Mouse (Mus musculus) gastrocnemius, adult 8-10 months (tissue): ENCODE measurements around the gene Nup98. TPM values are rescaled to one million over a fixed set of nuclear protein-coding genes. Genes with fewer than 3 reads are reported as not detected.

Experiments
- DNase-seq, 2 experiments: peaks; one replicate each; pipeline ENCODE4 v3.0.0; 2022; ENCODE audit warnings: low spot score in 2 of 2
- total RNA-seq, 4 experiments: library from RNA; stranded (reverse); gene quantifications; 2 replicates each; pipeline ENCODE4 v1.2.4; 2022

Gene Nup98
- total RNA-seq, 4 experiments from 2014 or later, result 22.1 to 29.8 (median 24.3) TPM

DNA sequence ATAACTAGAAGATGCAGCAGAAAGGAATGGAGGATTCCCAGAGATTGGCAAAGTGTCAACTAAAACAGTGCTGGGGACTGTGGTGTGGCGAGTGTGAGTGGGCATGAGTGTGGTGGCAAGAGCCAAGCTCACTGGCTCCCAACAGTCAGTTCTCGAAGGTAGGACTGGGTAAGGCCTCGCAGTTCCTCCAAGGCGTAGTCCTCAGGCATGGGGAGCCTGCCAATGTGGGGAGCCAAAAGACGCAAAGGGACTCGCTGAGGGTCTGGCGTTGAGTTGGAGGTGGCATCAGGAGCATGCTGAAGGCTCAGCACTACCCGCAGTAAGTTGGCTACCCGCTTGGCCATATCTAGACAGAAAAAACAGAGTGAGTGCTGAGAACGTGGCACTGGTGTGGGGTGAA lies 89.7 kb downstream of the Nup98 start:
- DNase-seq, result no peak

GRCm38 (mm10) chr7:102117382-102117781 lies 92.6 kb downstream of the Nup98 start:
- DNase-seq, result no peak

- DNase-seq, result no peak
Measured at GRCm38 (mm10) chr7:102116579-102117331, 93.2 kb downstream of the Nup98 start, which contains the start of gene Chrna10. Gene Chrna10 (minus strand): TSS chr7:102116828.

DNA sequence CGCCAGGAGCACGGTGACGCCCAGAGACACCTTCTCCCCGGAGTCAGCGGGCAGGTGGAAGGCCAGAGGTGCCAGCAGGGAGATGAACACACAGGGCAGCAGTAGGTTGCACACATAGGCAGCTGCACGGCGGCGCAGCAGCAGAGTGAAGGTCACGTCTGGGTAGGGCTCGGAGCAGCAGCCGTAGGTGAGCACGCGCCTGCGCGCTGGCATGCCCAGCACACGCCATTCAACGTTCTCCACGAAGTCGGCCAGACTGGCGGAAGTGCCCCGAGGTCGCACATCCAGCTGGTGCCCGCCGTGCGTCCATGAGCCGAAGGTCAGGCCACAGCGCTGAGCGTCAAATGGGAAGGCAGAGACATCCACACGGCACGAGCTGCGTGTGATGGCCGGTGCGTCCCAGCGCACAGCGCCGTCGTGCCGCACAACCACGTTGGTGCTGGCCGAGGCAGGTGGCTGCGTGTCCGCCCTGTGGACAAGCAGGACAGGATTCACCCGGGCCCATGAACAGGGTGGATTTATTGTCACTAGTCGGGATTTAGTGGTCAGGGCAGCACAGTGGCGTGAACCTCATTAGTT lies 96.7 kb downstream of the Nup98 start:
- DNase-seq, result no peak

- DNase-seq, result no peak
Measured at GRCm38 (mm10) chr7:102109746-102110145, 100.2 kb downstream of the Nup98 start.

- DNase-seq, result no peak
Measured at GRCm38 (mm10) chr7:102109171-102109570, 100.8 kb downstream of the Nup98 start, which contains the start of gene Art5. Gene Art5 (minus strand): TSS chr7:102109489.

GRCm38 (mm10) chr7:102108206-102108605 lies 101.8 kb downstream of the Nup98 start:
- DNase-seq, result peak in 1 of 2 experiments; percentile 43

- no peak for DNase-seq
Measured at GRCm38 (mm10) chr7:102106700-102107141, 103.3 kb downstream of the Nup98 start.

DNA sequence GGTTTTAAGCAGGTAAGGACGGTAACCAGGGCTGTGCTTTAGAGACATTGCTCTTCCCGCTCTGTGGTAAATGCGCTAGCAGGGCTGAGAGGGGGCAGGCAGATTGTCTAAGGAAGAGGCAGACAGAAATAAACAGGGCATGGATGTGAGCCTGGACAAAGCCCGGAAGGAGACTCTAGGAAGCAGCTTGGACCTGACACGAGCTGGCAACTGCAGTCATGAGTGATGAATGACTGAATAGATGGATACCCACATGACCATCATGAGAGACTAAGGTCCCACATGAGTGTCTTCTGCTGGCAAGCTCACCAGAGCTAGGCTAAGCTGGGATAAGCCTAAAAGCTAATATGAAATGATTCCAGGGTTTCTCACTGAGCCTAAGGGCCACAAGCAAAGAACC lies 105.8 kb downstream of the Nup98 start:
- DNase-seq, result no peak

GRCm38 (mm10) chr7:102103555-102103954 lies 106.4 kb downstream of the Nup98 start:
- DNase-seq, result no peak

DNA sequence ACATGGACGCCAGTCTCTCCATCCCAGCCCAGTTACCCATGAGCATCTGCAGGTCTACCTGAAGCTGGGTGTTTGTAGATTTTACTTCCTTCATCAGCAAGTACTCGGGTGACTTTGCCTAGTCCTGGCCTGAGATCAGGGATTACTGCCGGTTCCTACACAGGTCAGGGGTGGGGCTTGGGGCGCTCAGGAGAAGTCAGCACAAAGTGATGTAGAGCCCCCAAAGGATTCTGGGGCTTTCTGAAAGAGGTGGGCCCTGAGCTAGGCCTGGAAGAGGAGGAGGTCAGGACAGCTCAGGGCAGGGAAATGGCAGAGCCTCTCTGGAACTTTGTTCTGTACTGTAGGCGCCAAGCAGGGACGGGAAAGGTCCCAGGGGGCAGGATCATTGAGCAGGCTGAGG lies 107.3 kb downstream of the Nup98 start:
- no peak for DNase-seq

GRCm38 (mm10) chr7:102102241-102102640 lies 107.7 kb downstream of the Nup98 start:
- no peak for DNase-seq

GRCm38 (mm10) chr7:102101487-102101886 lies 108.5 kb downstream of the Nup98 start, which contains the start of gene Art1:
Gene Art1 (plus strand): TSS chr7:102101743.
- DNase-seq, result peak in 1 of 2 experiments; percentile 64

DNA sequence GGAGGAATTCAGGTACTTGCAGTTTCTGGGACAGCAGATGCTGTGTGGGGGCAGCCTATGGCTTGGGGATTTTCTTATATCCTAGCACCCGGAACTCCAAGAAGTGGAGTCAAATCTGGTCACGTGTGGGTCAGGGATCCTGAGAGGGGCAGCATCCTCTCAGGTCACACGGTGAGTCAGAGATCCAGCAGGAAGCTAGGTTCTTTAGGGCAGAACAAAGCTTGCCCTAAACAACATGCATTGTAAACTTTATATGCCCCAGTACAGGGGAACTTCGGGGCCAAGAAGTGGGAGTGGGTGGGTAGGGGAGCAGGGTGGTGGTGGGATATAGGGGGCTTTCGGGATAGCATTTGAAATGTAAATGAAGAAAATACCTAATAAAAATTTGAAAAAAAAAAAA lies 109.1 kb downstream of the Nup98 start:
- no peak for DNase-seq

DNA sequence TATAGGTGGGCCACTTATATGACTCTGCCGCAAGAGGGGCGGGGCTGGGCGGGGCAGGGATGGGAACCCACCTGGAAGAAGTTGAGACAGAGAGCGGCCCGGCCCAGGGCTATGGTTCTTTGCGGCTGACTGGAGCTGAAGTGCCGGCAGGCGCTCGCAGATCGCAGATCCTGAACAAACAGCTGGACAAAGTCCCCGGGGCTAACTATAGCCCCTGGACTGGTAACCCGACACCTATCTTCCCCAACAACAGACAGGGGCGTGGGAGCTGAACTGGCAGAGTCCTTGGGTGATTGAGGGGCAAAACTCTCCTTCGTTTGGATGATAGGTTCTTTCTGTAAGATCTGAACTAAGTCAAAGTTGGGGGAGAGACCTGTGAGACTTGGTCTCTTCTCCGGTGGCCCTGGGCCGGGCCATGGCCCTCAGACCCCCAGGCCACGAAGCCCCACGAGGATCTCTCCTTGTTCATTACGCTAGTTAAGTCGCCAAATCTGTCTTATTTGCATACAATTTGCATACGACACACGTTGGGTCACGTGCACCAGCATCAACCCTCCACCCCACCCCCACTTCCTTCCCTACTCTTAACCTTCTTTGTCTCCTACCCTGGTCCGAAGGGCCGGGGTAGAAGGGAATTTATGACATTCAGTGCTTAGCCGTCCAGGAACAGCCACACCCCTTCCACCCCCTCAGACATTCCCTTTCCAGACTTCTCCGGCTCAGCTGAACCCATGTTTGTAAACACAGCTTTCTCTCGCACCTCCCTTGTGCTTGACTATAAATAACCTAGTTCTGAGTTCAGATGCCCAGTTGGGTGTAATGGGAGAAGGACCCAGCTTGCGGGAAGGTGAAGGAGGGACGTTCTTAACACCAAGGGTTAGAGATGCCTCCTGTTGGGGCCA lies 110.0 kb downstream of the Nup98 start:
- DNase-seq, result peak in 1 of 2 experiments; percentile 48

- no peak for DNase-seq
Measured at GRCm38 (mm10) chr7:102087336-102087735, 122.6 kb downstream of the Nup98 start.

GRCm38 (mm10) chr7:102084041-102084696 lies 125.8 kb downstream of the Nup98 start:
- no peak for DNase-seq

DNA sequence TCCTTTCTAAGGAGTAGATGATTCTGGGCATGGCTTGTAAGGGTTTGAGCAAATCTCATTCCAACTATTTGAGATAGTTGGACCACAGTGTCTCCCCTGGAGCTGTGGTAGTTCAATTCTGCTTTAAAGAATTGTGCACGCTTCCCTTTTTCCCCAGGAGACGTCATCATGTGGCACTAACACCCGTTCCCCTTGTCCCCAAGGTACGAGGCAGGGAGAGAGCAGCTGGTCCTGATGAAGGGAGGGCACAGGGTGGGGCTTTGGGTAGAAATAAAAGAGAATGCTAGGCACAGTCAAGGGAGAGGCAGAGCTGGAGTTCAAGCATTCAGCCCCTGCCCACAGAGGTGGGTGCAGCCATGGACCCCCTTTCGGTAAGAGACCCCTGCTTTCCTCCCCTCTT lies 127.2 kb downstream of the Nup98 start, which contains the start of gene Trpc2:
Gene Trpc2, plus strand, starts transcription at position 301 of the 400 bp plus-strand sequence.
- DNase-seq, result no peak

DNA sequence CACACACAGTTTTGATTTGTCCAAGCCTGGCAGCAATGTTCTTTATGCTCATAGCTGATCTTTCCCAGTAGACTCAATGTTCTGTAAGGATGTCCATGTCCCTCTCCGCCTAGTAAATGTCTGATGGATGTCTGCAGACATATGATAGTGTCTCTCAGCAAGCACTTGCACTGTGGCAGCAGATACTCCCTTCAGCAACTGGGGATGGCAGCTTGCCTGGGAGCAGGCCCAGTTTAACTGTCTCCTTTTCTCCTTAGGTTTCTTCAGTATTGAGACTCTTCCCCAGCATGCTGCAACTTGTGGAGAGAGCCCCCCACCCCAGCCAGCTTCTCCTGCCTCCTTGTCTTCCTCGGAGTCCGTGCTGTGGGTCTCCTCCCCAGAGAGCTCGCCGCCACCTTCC lies 128.2 kb downstream of the Nup98 start:
- DNase-seq, result peak; percentile 58

DNA sequence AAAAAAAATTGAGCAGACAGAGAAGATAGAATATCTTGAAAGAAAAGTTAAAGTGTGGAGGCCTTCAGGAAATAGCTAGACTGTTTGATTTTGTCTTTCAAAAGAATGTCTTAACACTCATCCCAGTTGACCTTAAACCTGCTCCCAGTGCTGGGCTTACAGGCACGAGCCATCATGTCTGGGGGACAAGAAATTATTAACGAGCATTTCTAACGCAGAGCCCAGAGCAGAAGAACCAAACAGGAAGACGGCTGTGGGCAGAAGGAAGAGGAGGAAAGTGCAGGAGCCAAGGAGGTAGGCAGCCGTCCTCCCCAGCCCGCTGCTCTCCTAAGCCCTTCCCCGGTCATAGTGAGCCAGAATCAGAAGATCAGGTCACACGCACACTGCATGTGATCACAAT lies 129.7 kb downstream of the Nup98 start:
- DNase-seq, result no peak

GRCm38 (mm10) chr7:102078517-102078916 lies 131.5 kb downstream of the Nup98 start:
- DNase-seq, result no peak
